Mouse (Mus musculus) thymus, adult 18-20 months (tissue): ENCODE measurements around the gene Gpr146.

Source experiments
- DNase-seq, 2 experiments: peaks; one replicate each; pipeline ENCODE4 v3.0.0; 2022; ENCODE audit warnings: mixed read lengths in 2 of 2

Gene Gpr146

DNA sequence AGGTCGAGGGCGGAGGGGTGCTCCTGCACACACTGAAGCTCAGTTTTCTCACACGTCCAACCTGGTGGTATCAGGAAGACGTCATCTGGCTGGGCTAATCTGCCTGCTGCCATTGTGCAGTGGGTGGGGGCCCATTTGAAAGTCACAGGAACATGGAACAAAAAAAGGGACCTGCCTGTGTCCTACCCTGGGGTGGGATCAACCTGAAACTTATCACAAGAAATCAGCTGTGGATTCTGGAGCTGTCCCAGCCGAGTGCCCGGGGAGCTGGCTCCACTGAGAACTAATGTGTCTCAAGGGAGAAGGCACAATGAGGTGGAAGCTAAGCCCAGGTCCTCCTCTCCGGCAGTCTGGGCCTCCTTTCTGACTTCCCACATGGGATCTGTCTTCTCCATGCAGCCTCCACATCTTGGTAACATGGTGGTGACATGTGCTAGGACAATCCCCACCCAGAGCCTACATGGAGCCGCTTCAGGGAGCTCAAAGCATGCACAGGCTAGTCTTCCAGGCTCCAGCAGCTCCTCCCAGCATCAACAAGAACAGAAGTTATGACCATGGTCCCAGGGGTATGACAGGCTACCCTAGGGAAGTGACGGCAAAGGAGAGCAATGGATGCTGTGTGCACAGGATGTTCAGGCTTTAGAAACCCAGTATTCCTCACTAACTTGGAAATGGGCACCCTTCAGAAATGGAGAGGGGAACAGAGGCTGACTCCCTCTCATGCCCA is 56.5 kb downstream of the Gpr146 start:
- DNase-seq = no peak

DNA sequence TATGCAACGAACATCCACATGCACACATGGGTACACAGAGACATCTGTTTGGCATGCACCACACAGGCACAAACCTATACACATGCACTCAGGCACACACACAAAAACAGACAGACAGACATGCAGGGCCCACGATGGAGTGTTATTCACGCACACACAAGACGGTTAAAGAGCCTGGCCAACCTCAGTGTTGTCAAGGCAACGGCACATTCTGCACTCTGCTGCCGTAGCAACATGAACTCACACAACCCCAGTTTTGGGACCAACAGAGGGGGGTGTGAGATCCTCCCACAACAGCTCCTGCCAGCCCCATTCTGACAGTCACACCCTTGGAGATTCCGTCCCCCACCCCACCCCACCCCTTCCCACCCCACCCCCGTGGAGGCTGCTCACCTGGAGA is 57.4 kb downstream of the Gpr146 start:
- no peak for DNase-seq

DNA sequence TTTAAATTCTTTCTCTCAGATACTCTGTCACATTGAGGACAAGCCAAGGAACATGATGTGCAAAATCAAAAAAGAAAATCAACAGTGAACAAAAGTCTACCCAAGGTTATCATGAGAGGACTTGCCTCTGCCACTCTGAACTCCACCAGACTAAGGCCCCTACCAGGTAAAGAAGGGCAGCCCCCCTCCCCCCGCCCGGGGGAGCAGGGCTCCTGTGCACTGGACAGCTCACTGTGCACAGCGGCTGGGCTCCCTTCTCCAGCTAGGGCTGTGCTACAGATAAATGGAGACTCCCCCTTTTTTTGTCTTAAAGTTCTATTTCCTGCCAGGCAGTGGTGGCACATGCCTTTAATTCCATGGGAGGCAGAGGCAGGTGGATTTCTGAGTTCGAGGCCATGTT is 60.3 kb downstream of the Gpr146 start:
- DNase-seq = no peak

DNA sequence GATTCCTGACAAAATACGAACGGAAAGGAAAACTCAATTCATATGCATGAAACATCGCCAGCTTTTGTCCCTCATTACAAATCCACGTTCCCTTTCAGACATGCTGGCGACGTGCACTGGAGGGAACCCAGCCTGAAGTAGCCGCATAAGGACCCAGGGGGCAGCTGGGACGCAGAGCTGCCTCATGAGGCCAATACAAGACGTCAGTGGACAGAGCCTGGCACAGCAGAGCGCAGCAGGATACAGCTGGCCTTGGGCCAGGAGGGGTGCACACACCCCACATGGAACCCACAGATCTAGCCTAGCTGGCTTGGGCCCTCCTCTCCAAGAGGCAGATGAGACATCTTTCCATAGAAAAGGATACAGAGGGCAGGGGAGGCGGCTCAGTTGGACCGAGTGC is 60.9 kb downstream of the Gpr146 start:
- no peak for DNase-seq

DNA sequence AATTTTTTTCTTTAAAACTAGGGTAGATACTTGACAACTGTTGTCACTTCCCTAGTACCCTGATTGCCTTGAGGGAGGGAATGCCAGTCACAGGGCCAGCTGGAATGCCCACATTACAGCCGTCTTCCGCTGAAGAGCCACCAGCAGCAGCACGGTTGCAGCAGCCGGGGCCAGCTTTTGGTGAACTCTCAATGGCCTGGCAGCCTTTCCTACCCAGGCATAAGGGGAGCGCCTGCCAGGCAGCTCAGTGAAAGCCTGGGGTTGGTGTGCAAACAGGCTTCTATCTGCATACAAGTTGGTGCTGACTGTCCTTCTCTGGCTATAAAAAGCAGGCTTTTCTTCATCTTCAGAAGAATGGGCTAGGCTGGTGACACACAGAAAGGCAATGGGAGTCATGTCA is 63.0 kb downstream of the Gpr146 start:
- DNase-seq = no peak

- no peak for DNase-seq
These were observed 63.6 kb downstream of the Gpr146 start for GRCm38 (mm10) chr5:139440926-139441725.

DNA sequence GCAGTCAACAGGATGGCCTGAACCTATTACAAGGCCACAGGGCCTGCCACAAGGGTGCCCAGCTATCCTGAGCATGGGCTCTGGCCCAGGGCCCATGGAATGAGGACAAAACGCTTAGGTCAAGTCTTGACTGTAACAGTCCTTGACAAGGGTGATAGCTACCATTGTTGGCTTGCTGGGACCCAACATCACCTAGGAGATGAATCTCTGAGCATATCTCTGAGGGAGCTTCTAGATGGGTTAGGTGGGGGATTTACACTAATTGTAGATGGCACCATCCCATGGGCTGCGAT is 64.2 kb downstream of the Gpr146 start:
- DNase-seq = no peak

DNA sequence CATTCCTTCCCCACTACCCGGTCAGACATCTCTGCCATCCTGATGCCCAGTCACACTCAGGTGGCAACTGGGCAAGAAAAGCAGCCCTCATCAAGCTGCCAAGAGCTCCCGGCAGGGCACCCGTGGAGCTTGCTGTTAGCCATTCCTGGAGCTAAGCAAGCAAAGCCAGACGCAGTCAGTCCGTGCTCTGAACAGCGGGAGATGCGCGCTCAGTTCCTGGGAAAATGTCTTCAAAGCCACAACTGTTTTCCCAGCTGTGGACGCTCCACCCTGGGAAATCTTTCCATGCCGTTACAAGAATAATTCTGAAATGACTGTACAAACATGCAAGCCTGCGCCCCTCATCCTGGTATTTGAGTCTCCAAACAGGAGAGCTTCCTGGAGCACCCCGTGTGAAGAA is 64.9 kb downstream of the Gpr146 start:
- DNase-seq = no peak

DNA sequence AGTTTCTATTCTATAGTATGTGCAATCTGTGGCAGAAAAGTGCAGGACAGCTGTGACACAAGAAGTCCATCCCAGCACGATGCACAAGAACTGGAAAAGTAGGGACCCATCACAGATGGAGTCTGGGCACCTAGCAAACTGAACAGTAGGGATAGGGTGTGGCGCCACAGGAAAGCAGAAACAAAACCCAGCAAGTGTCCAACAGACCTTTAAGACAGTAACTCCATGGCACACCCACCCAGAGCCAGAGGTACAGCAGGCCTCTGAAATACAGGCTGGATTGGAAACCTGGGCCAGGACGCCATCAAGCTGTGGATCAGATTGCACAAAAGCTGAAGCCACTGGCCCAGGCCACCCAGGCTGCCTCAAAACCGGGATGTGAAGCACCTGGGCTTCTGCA is 65.5 kb downstream of the Gpr146 start:
- DNase-seq = no peak

DNA sequence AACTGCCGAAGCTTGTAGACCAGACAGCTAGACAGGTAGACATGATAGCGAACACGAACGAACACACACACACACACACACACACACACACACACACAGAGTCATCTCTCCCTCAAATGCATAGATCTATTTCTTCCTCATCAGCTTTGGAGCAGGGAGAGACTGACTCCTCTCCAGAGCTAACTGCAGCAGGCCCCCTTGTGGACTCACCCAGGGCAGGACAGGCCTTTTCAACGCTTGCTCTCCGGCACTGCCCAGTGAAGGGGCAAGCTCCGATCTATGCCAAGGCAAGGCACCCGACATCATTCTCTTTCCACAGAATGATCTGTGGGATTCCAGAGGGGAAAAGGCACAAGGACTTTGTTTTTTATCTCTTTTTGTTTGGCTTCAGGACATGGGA is 67.8 kb downstream of the Gpr146 start:
- DNase-seq = no peak
